Mouse (Mus musculus) forebrain, postnatal 0 days (tissue): Measurements from ENCODE around the gene Lima1. TPM values are rescaled to one million over a fixed set of nuclear protein-coding genes. Genes with fewer than 3 reads are reported as not detected.

ENCODE experiments used
- ATAC-seq: fragments of 200-750 bp; cut with Nextera tagmentation; 2 replicates; pipeline ENCODE4 v1.8.0; 2017; ENCODE audit warnings: mild to moderate bottlenecking, moderate library complexity
- DNase-seq: peaks from one replicate; pipeline ENCODE4 v3.0.0-alpha.2; 2015
- H3K27ac ChIP-seq: fragments of 300-500 bp; sonication (generic); 2 replicates; pipeline ENCODE4 v1.5.1; 2014; ENCODE audit warnings: low read depth, mild to moderate bottlenecking, antibody characterized with exemption, low read length, moderate library complexity, mixed read lengths
- H3K27me3 ChIP-seq: fragments of 300-500 bp; sonication (generic); 2 replicates; pipeline ENCODE4 v1.6.1; 2014; ENCODE audit warnings: mild to moderate bottlenecking, low read length, mixed read lengths; ENCODE audit not compliant: insufficient read depth
- H3K36me3 ChIP-seq: fragments of 300-500 bp; sonication (generic); 2 replicates; pipeline ENCODE4 v1.6.1; 2014; ENCODE audit warnings: mild to moderate bottlenecking, moderate library complexity; ENCODE audit not compliant: insufficient read depth
- H3K4me1 ChIP-seq: fragments of 300-500 bp; sonication (generic); 2 replicates; pipeline ENCODE4 v1.6.1; 2014; ENCODE audit warnings: antibody characterized with exemption; ENCODE audit not compliant: insufficient read depth
- H3K4me2 ChIP-seq: fragments of 300-500 bp; sonication (generic); 2 replicates; pipeline ENCODE4 v1.6.1; 2014; ENCODE audit warnings: low read depth, mild to moderate bottlenecking, moderate library complexity
- H3K4me3 ChIP-seq: fragments of 300-500 bp; sonication (generic); 2 replicates; pipeline ENCODE4 v1.5.1; 2014; ENCODE audit warnings: low read depth, low read length, mixed read lengths
- H3K9ac ChIP-seq: fragments of 300-500 bp; sonication (generic); 2 replicates; pipeline ENCODE4 v1.6.1; 2014; ENCODE audit warnings: mild to moderate bottlenecking
- H3K9me3 ChIP-seq: fragments of 300-500 bp; sonication (generic); 2 replicates; pipeline ENCODE4 v1.6.1; 2016; ENCODE audit warnings: low read length
- CTCF ChIP-seq: sonication (generic); IDR thresholded peaks from 2 replicates; pipeline ENCODE4 v1.5.1; 2016; ENCODE audit warnings: antibody characterized with exemption, control low read depth, low read depth
- WGBS: fragments of 180-500 bp; shearing (Covaris S2); extraction: QIAGEN DNeasy Blood & Tissue Kit; methylation state at CpG from one replicate; pipeline ENCODE4 v1.1.7; 2014; 5-methylcytosine and 5-hydroxymethylcytosine counted together
- polyA plus RNA-seq: library from polyadenylated mRNA; unstranded; fragments of >200 nt; fragmentation: Nextera tagmentation; extraction: Ambion mirVana; gene quantifications from 2 replicates; pipeline ENCODE4 v1.2.1, GENCODE M21; 2015
- total RNA-seq: library from RNA; depleted of rRNA; stranded (reverse); fragments of >200 nt; gene quantifications from 2 replicates; pipeline ENCODE4 v1.2.3, GENCODE M21; 2014

Lima1 gene
- total and polyA plus RNA-seq, 2 experiments from 2014 or later: 9.7 to 11.8 TPM

- no peak for TF ChIP-seq CTCF
- H3K9me3 ChIP-seq: no peaks in the 10 kb centered on the region
- no peak overlapping the region for H3K27ac ChIP-seq
- DNase-seq (no peak), ATAC-seq (no peak)
- 25% methylated on average over 7 of the region's 7 CpGs for WGBS
- H3K27me3 ChIP-seq: no peaks in the 10 kb centered on the region
- no peaks in the 10 kb centered on the region for H3K36me3 ChIP-seq
- no peak overlapping the region for H3K4me2 ChIP-seq
- no peak overlapping the region for H3K9ac ChIP-seq
- H3K4me3 ChIP-seq: no peak overlapping the region
- peaks cover 5% of the 10 kb centered on the region; the same call in 1 of the 2 replicates for H3K4me1 ChIP-seq
Measured at GRCm38 (mm10) chr15:99806171-99806570, 69.1 kb downstream of the Lima1 start.

GRCm38 (mm10) chr15:99805673-99806072 is 69.6 kb downstream of the Lima1 start:
- peaks cover 5% of the 10 kb centered on the region; the same call in 1 of the 2 replicates for H3K4me1 ChIP-seq
- ATAC-seq: no peak
- 84% methylated on average over 4 of the region's 4 CpGs for WGBS

GRCm38 (mm10) chr15:99803186-99803644 is 72.0 kb downstream of the Lima1 start:
- no peaks in the 10 kb centered on the region for H3K27me3 ChIP-seq
- H3K9me3 ChIP-seq: no peaks in the 10 kb centered on the region
- peaks cover 2% of the 10 kb centered on the region; the same call in 1 of the 2 replicates for H3K4me1 ChIP-seq
- H3K27ac ChIP-seq: no peak overlapping the region
- H3K4me3 ChIP-seq: no peak overlapping the region
- H3K36me3 ChIP-seq: no peaks in the 10 kb centered on the region; the same call in 1 of the 2 replicates
- no peak overlapping the region for H3K9ac ChIP-seq
- 30% methylated on average over 6 of the region's 6 CpGs for WGBS
- no peak for DNase-seq
- H3K4me2 ChIP-seq: no peak overlapping the region
- no peak for TF ChIP-seq CTCF
- ATAC-seq: no peak

More at GRCm38 (mm10) chr15:99805673-99806072, 69.6 kb downstream of the Lima1 start:
- Histone ChIP-seq H3K9me3 (no peaks in the 10 kb centered on the region), H3K36me3 (no peaks in the 10 kb centered on the region; the same call in 1 of the 2 replicates), H3K27ac (no peak overlapping the region), H3K9ac (no peak overlapping the region), H3K4me3 (no peak overlapping the region), H3K4me2 (no peak overlapping the region), H3K27me3 (no peaks in the 10 kb centered on the region)
- no peak for DNase-seq
- TF ChIP-seq CTCF: no peak

GRCm38 (mm10) chr15:99801885-99802572 is 73.2 kb downstream of the Lima1 start:
- no peak overlapping the region for H3K27ac ChIP-seq
- H3K4me3 ChIP-seq: no peak overlapping the region
- no peaks in the 10 kb centered on the region; the same call in 1 of the 2 replicates for H3K36me3 ChIP-seq
- no peaks in the 10 kb centered on the region for H3K9me3 ChIP-seq
- no peak overlapping the region for H3K9ac ChIP-seq
- H3K4me1 ChIP-seq: no peaks in the 10 kb centered on the region
- H3K27me3 ChIP-seq: no peaks in the 10 kb centered on the region
- TF ChIP-seq CTCF: no peak
- no peak for DNase-seq
- H3K4me2 ChIP-seq: no peak overlapping the region
- no peak for ATAC-seq
- 55% methylated on average over 24 of the region's 24 CpGs for WGBS

GRCm38 (mm10) chr15:99799706-99800105 is 75.5 kb downstream of the Lima1 start:
- no peak for TF ChIP-seq CTCF
- no peak for DNase-seq
- no peak overlapping the region for H3K4me2 ChIP-seq
- H3K27me3 ChIP-seq: no peaks in the 10 kb centered on the region
- no peak overlapping the region for H3K4me3 ChIP-seq
- H3K9ac ChIP-seq: no peak overlapping the region
- no peaks in the 10 kb centered on the region; the same call in 1 of the 2 replicates for H3K36me3 ChIP-seq
- WGBS: 89% methylated on average over 6 of the region's 6 CpGs
- H3K9me3 ChIP-seq: no peaks in the 10 kb centered on the region
- no peaks in the 10 kb centered on the region for H3K4me1 ChIP-seq
- no peak for ATAC-seq
- no peak overlapping the region for H3K27ac ChIP-seq

- no peaks in the 10 kb centered on the region; the same call in 1 of the 2 replicates for H3K36me3 ChIP-seq
- DNase-seq (no peak), ATAC-seq (no peak)
- H3K9me3 ChIP-seq: no peaks in the 10 kb centered on the region
- WGBS: 47% methylated on average over 5 of the region's 5 CpGs
- H3K9ac ChIP-seq: no peak overlapping the region
- H3K4me1 ChIP-seq: no peaks in the 10 kb centered on the region
- no peak overlapping the region for H3K4me3 ChIP-seq
- H3K27me3 ChIP-seq: no peaks in the 10 kb centered on the region
- no peak overlapping the region for H3K4me2 ChIP-seq
- TF ChIP-seq CTCF: no peak
- no peak overlapping the region for H3K27ac ChIP-seq
Measured at GRCm38 (mm10) chr15:99797898-99798297, 77.4 kb downstream of the Lima1 start.

- 40% methylated on average over 9 of the region's 9 CpGs for WGBS
- ATAC-seq (peak; percentile 48; the same call in 1 of the 2 replicates), DNase-seq (no peak)
Measured at GRCm38 (mm10) chr15:99796735-99797134, 78.5 kb downstream of the Lima1 start.

More at GRCm38 (mm10) chr15:99796735-99797134, 78.5 kb downstream of the Lima1 start:
- Histone ChIP-seq H3K4me2 (no peak overlapping the region), H3K9ac (no peak overlapping the region), H3K27ac (peak overlapping the region; percentile 50; the same call in 1 of the 2 replicates), H3K4me1 (no peaks in the 10 kb centered on the region), H3K36me3 (no peaks in the 10 kb centered on the region; the same call in 1 of the 2 replicates), H3K4me3 (no peak overlapping the region), H3K9me3 (no peaks in the 10 kb centered on the region), H3K27me3 (no peaks in the 10 kb centered on the region)
- TF ChIP-seq CTCF: no peak
